Mouse (Mus musculus): ENCODE results near the gene Ubl3.

Ubl3 gene

GRCm38 (mm10) chr5:148563281-148563680, 10.7 kb upstream of the Ubl3 start:
- no peak for DNase-seq (ENCODE audit: low spot score)

DNA sequence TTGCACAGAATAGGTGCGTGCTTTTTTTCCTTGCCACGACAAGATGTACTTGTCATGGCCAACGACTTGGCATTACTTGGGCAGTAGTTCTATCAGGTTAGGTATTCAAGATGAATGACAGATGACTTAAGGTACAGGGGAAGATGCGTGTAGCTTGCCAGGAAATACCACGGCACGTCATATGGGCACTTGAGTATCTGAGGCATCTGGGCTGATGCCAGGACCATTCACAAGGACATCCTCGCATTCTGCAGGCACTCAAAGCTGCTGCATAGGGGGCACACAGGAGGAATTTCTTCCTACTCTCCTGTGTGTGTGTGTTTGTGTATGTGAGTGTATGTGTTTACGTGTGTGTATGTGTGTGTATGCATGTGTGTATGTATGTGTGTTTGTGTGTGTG, 9.6 kb upstream of the Ubl3 start:
- no peak for DNase-seq (ENCODE audit: low spot score)

DNA sequence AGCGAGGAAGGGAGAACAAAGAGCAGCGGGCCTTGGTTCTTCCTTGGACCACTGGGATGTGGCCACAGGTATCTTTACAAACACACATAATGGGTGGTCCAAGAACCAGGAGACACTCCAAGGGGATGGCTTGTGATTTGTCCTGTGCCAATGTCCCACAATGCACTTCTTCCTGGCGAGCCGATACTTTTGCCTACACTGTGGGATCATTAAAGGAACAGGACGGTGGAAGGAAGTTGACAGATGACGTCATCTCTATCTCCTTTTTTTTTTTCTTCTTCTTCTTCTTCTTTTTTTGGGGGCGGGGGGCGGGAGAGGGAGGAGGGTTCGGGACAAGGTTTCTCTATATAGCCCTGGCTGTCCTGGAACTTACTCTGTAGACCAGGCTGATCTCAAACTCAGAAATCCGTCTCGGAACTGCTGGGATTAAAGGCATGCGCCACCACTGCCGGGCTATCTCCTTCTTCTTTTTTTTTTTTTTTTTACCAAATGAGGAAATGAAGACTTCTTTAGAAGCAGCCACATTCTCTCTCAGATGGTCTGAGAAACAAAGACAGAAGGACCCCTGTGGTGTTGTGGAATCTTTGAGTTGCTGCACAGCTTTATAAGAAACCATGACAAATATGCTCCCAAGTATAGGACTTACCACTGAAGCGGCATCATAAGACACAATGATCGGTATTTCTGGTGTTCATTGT, 6.8 kb upstream of the Ubl3 start:
- no peak for DNase-seq (ENCODE audit: low spot score)

GRCm38 (mm10) chr5:148558472-148558871, 5.9 kb upstream of the Ubl3 start:
- DNase-seq (ENCODE audit: low spot score) = no peak

GRCm38 (mm10) chr5:148556509-148556908, 3.9 kb upstream of the Ubl3 start:
- no peak for DNase-seq (ENCODE audit: low spot score)

- no peak for DNase-seq (ENCODE audit: low spot score)
These were observed 2.6 kb upstream of the Ubl3 start for GRCm38 (mm10) chr5:148555156-148555555.

- no peak for DNase-seq (ENCODE audit: low spot score)
These were observed 2.1 kb upstream of the Ubl3 start for GRCm38 (mm10) chr5:148554701-148555100.

- DNase-seq (ENCODE audit: low spot score) = no peak
These were observed 1.7 kb upstream of the Ubl3 start for GRCm38 (mm10) chr5:148554242-148554641.

DNA sequence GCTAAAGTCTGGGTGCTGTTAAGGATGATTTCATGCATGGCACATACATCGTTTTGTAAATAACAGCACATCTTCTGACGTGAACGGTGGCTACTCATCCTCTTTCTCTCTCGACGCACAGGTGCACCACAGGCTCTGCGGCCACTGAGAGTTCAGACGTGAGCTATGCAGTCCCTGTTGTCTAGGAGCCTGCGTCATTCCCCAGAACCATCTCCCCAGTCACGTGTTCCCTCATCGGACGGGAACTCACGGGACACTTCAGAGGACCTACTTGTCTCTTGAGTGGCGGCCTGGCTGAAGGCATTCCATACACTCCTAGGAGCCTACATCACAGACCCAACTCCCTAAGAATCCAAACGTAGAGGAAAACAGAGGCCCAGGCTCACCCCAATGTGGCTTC, 1.1 kb upstream of the Ubl3 start:
- DNase-seq (ENCODE audit: low spot score) = no peak

GRCm38 (mm10) chr5:148551764-148552136, 839 bp downstream of the Ubl3 start:
- DNase-seq (ENCODE audit: low spot score) = no peak

DNA sequence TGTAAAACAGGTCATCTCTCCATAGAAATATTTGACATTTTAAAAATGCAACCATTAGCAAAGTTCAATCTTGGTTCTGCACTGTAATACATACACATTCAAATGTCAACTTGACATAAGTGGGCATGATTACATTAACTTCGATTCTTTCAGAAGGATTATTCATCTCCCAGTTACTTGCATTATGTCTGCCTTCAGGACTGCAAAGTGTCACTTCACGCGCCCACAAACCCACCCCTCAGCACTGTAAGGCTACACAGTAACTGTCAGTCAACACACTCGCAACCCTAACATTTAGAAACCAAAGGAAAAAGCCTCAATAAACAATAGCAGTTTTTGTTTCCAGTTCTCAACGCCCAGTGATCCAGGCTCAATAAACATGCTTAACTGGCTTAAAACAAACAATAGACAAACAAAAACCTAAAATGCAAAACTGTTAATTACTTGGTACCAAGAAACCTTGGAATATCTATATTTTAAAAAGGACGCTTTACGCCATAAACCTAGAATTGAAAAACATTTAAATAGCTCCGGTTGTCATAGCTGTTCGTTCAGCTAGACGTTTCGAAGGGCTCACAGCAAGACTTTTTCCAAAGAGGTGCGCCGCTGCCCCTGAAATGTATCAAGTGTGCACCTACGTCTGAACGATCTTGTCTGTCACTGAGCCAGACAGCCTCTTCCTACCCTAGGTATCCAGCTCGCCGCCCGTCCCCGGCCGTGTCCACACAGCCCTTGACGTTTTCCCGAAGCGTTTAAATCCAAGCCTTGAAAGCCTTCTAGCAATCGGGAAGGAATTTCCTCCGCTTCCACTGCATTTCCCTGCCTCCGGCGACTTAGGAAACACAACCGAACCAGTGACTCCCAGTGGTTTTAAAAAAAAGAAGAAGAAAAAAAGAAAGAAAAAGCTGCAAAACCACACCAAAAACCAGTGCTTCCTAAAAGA, 1.5 kb downstream of the Ubl3 start:
- no peak for DNase-seq (ENCODE audit: low spot score)

GRCm38 (mm10) chr5:148550393-148550792, 2.2 kb downstream of the Ubl3 start:
- peak; percentile 41 for DNase-seq (ENCODE audit: low spot score)

DNA sequence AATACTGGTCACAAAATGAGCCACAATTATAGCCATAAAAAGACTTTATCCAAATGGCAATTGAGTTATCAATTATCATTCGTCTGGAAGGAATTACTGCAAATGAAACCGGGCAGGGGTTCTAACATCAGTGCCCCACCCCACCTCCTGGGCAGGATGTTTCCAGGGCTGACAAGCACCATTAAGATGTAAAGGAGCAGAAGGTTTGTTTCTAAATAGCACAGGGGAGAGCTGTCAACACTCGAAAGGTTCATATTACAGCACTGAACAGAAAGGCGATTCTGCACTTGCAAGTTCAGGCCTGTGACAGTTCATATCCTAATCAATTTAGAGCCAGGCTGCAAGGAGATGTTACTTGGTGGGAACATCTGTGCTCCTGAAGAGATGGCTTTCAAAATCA, 3.3 kb downstream of the Ubl3 start:
- no peak for DNase-seq (ENCODE audit: low spot score)

DNA sequence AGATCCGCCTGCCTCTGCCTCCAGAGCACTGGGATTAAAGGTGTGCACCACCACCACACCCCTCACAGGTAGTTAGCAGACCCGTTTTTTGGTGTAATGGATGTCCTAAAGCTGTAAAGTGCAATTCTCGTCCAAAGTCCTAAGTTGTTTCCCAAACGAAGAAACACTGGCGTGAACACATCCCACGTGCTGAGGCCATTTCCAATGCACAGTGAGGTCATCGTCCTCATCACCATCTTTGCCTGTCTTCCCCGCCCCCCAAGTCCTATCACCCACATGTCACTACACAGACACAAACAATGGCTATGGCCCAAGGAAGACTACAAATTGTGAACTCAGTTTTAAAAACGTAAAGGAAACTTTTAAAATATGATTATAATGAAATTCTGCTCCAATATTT, 4.0 kb downstream of the Ubl3 start:
- DNase-seq (ENCODE audit: low spot score) = no peak

DNA sequence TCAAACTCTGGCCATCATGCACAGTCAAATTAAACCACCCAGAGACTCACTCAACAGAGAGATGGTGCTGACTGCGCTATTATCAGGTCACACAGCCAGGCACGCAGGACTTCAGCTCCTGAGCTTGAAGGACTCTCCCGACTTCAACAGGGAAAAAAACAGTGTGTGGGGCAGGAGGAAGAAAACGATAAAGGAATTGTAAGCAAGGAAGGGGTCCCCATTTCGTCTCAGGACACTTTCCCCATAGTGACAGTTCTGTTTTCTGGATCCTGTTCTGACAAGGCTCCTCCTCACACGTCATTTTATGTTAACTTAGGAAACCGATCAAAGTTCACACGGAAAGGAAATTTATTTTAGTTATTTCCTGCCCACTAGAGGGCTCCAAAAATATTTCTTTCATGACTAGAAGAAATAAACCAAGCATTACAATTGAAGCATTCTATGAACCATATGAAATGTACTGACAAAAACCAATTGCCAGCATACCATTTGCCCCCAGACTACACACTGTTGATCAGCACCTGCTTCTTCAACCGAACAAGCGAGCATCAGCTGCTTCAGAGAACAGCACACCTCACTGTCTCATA, 4.6 kb downstream of the Ubl3 start:
- DNase-seq (ENCODE audit: low spot score) = no peak

- DNase-seq (ENCODE audit: low spot score) = no peak
These were observed 5.6 kb downstream of the Ubl3 start for GRCm38 (mm10) chr5:148546970-148547369.

DNA sequence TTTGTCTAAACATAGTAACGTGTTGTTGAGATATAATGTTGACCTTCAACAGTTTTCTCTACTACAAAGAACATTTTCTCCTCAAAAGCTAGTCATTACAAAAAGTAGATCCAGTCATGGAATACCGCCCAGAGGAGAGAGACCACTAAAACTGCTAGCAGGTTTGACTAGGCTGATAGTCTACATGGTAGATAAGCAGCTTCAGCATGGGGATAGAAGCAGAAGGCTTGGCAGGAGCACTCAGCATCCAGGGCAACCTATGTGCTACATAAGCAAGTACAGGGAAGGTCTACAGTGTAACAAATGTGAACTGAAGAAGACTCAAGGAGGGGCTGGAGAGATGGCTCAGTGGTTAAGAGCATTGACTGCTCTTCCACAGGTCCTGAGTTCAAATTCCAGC, 7.9 kb downstream of the Ubl3 start:
- DNase-seq (ENCODE audit: low spot score) = no peak

GRCm38 (mm10) chr5:148542196-148542595, 10.4 kb downstream of the Ubl3 start:
- DNase-seq (ENCODE audit: low spot score) = no peak

DNA sequence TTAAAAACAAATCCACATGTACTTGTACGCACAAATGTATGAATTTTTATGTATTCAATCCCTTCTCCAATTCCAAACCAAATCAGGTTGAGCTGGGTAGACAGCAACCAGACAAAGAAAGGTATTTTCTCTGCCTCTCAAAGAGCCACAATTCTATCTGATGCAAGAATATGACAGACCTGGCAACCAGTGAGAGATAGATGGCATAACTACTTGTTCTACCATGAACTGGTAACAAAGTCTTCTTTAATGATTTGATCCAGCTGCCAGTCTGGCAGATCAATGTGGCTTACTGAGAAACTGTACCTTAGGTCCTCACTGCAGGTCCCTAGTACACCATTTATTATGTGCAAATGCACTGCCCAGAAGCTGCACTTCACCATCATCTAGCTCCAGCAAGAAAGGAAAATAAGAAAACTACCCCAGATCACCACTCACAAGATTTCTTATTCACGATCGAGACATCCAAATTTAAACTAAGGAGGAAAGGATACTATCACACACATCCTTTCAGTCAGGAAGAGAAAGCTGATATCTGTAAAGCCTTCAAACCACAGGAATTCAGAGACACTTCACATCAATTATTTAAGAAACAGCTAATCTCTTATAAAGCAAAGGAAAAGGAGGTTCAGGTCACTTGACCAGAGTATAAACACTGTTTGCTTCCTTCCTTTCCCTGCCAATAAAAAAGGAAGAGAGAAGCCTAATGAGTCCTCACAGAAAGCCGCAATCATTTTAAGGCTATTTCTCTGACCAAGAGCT, 16.7 kb downstream of the Ubl3 start:
- DNase-seq (ENCODE audit: low spot score) = no peak

DNA sequence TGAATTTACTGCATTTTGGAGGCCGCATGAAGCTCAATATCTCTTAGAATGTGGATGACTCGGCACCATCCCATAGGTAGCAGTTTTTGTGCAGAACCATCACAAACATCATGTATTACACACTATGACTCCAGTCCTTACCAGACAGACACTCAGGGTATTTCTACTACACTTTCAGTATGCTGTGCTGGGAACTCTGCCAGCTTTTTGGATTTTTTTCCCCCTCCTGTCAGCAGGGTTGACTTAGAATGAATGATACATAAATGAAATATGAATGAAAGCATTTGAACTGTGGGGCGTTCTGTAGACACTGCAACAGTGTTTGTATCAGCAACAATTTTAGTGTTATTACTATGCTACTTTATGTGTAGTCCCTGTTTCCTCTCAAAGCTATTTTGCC, 17.9 kb downstream of the Ubl3 start:
- no peak for DNase-seq (ENCODE audit: low spot score)

GRCm38 (mm10) chr5:148533924-148534323, 18.7 kb downstream of the Ubl3 start:
- DNase-seq (ENCODE audit: low spot score) = no peak

GRCm38 (mm10) chr5:148532201-148532600, 20.4 kb downstream of the Ubl3 start:
- no peak for DNase-seq (ENCODE audit: low spot score)

Measured in layer of hippocampus, adult 11-12 months (tissue).